15 mouse cellular contexts compared by ENCODE assay signal in the genomic region with DNA sequence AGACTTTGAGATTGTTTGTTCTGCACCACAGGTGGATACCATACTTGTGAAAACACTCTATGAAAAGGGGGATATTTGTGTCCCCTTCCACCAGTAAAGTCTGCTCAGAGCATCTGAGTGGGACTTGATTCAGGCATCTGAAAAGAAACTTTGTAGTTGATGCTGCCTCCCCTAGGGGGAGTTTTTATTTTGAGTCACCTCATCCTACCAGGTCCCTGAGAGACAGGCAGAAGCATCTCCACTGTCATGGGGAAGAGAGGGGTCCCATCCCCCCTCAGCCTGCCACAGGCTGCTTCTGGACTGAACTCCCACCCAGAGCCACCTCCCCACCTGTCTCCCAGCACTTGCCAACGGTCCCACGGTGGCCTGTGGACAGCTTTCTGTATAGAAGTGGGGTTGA. TPM values are rescaled to one million over a fixed set of nuclear protein-coding genes. Genes with fewer than 3 reads are reported as not detected.
DNase-seq lines count a peak whose midpoint lies in the region; ATAC-seq and TF ChIP-seq lines count a peak whose summit lies in the region.
"Had no signal": no experiment of that assay in that cellular context is flagged by ENCODE, and none has a peak within 500 bp of the region (broad histone marks: within the 10 kb centered on the region; RNA-seq: fewer than 3 reads in every experiment).

No protein-coding gene starts in this region.

- H3K9ac ChIP-seq in hindbrain, postnatal 0 days (replicated peaks; ENCODE audit: low read length): no peak overlapping the region
- no peak overlapping the region for H3K9ac ChIP-seq in hindbrain, embryonic 12.5 days
- no peak overlapping the region for H3K9ac ChIP-seq in midbrain, postnatal 0 days (replicated peaks; ENCODE audit: low read length, poor library complexity, severe bottlenecking)
- H3K9ac ChIP-seq in midbrain, embryonic 11.5 days (ENCODE audit: low read length): no peak overlapping the region
- H3K9ac ChIP-seq in forebrain, embryonic 11.5 days (ENCODE audit: low read length): no peak overlapping the region
- H3K9ac ChIP-seq: limb, embryonic 15.5 days had no signal

- DNase-seq in hindbrain, postnatal 0 days (ENCODE audit: low spot score): no peak
- DNase-seq in midbrain, postnatal 0 days (ENCODE audit: low spot score): no peak
- DNase-seq in midbrain, embryonic 11.5 days (ENCODE audit: low spot score, missing footprints): no peak
- DNase-seq in R1 (ENCODE audit: low read depth, low spot score): peak; percentile 35
- DNase-seq in thymus, postnatal 14 days: peak; percentile 67
- DNase-seq in forebrain, embryonic 11.5 days (ENCODE audit: low spot score): no peak
- no peak for DNase-seq in frontal cortex, postnatal 14 days (ENCODE audit: low spot score in 2 of 2)
- DNase-seq: heart, adult 18-20 months; heart, postnatal 14 days; kidney, postnatal 36 days; right cerebral cortex, adult 18-20 months had no signal

- no peaks in the 10 kb centered on the region for H3K27me3 ChIP-seq in hindbrain, postnatal 0 days (ENCODE audit: insufficient read depth, low read length)
- peaks cover 9% of the 10 kb centered on the region for H3K27me3 ChIP-seq in hindbrain, embryonic 12.5 days
- no peaks in the 10 kb centered on the region for H3K27me3 ChIP-seq in midbrain, postnatal 0 days (ENCODE audit: insufficient read depth, low read length)
- no peaks in the 10 kb centered on the region for H3K27me3 ChIP-seq in midbrain, embryonic 11.5 days (ENCODE audit: control insufficient read depth, insufficient read depth, low read length)
- no peaks in the 10 kb centered on the region; the same call in 1 of the 2 replicates for H3K27me3 ChIP-seq in forebrain, embryonic 11.5 days (ENCODE audit: control insufficient read depth, insufficient read depth, low read length)
- H3K27me3 ChIP-seq: limb, embryonic 15.5 days had no signal

- H3K36me3 ChIP-seq in hindbrain, postnatal 0 days (ENCODE audit: insufficient read depth, low read length): 0 out of 2 replicates have a peak, but pooled peaks cover 4% of the 10 kb centered on the region
- H3K36me3 ChIP-seq in hindbrain, embryonic 12.5 days: no peaks in the 10 kb centered on the region
- peaks cover 15% of the 10 kb centered on the region for H3K36me3 ChIP-seq in midbrain, postnatal 0 days (ENCODE audit: insufficient read depth, low read length)
- no peaks in the 10 kb centered on the region for H3K36me3 ChIP-seq in midbrain, embryonic 11.5 days (ENCODE audit: control insufficient read depth, insufficient read depth, low read length)
- no peaks in the 10 kb centered on the region for H3K36me3 ChIP-seq in forebrain, embryonic 11.5 days (ENCODE audit: control insufficient read depth, insufficient read depth, low read length)
- H3K36me3 ChIP-seq: limb, embryonic 15.5 days had no signal

- WGBS in hindbrain, postnatal 0 days: 57% methylated on average over 2 of the region's 2 CpGs
- WGBS in hindbrain, embryonic 12.5 days: 59% methylated on average over 2 of the region's 2 CpGs
- 65% methylated on average over 2 of the region's 2 CpGs for WGBS in midbrain, postnatal 0 days
- 66% methylated on average over 2 of the region's 2 CpGs for whole genome bisulfite sequencing in midbrain, embryonic 11.5 days
- 58% methylated on average over 2 of the region's 2 CpGs for WGBS in forebrain, embryonic 11.5 days

- peak; percentile 43; the same call in 1 of the 2 replicates for TF ChIP-seq CTCF in hindbrain, postnatal 0 days (IDR thresholded peaks at IDR 0.05; ENCODE audit: low read depth)
- TF ChIP-seq CTCF in midbrain, postnatal 0 days (IDR thresholded peaks at IDR 0.05): peak; percentile 47

- no peak overlapping the region for H3K27ac ChIP-seq in hindbrain, postnatal 0 days
- no peak overlapping the region for H3K27ac ChIP-seq in hindbrain, embryonic 12.5 days
- H3K27ac ChIP-seq in midbrain, postnatal 0 days (ENCODE audit: low read depth, low read length): no peak overlapping the region
- no peak overlapping the region for H3K27ac ChIP-seq in midbrain, embryonic 11.5 days (ENCODE audit: low read depth, low read length)
- no peak overlapping the region for H3K27ac ChIP-seq in forebrain, embryonic 11.5 days (ENCODE audit: low read depth, low read length)
- H3K27ac ChIP-seq: limb, embryonic 15.5 days; macrophage had no signal

- H3K4me2 ChIP-seq in hindbrain, postnatal 0 days (ENCODE audit: low read depth, low read length): no peak overlapping the region
- H3K4me2 ChIP-seq in hindbrain, embryonic 12.5 days (replicated peaks): no peak overlapping the region
- H3K4me2 ChIP-seq in midbrain, postnatal 0 days (ENCODE audit: low read depth, low read length, poor library complexity, severe bottlenecking): no peak overlapping the region
- no peak overlapping the region for H3K4me2 ChIP-seq in midbrain, embryonic 11.5 days
- H3K4me2 ChIP-seq in forebrain, embryonic 11.5 days (ENCODE audit: low read depth, low read length, severe bottlenecking): no peak overlapping the region
- H3K4me2 ChIP-seq: limb, embryonic 15.5 days had no signal

- ATAC-seq in hindbrain, postnatal 0 days: no peak
- ATAC-seq in hindbrain, embryonic 12.5 days (ENCODE audit: low FRiP score): no peak
- no peak for ATAC-seq in midbrain, postnatal 0 days (ENCODE audit: low FRiP score)
- no peak for ATAC-seq in midbrain, embryonic 11.5 days (ENCODE audit: low FRiP score)
- no peak for ATAC-seq in forebrain, embryonic 11.5 days (replicated peaks; ENCODE audit: low FRiP score)
- ATAC-seq: midbrain, embryonic 16.5 days had no signal

- H3K4me1 ChIP-seq in hindbrain, postnatal 0 days (ENCODE audit: insufficient read depth, low read length): peaks cover 3% of the 10 kb centered on the region; the same call in 1 of the 2 replicates
- no peaks in the 10 kb centered on the region for H3K4me1 ChIP-seq in hindbrain, embryonic 12.5 days
- H3K4me1 ChIP-seq in midbrain, postnatal 0 days (ENCODE audit: insufficient read depth, low read length): no peaks in the 10 kb centered on the region
- H3K4me1 ChIP-seq in midbrain, embryonic 11.5 days (ENCODE audit: control insufficient read depth, insufficient read depth, low read length): no peaks in the 10 kb centered on the region
- H3K4me1 ChIP-seq in forebrain, embryonic 11.5 days (replicated peaks; ENCODE audit: control insufficient read depth, insufficient read depth, low read length): no peaks in the 10 kb centered on the region

- no peak overlapping the region for H3K4me3 ChIP-seq in hindbrain, postnatal 0 days (ENCODE audit: low read length)
- no peak overlapping the region for H3K4me3 ChIP-seq in hindbrain, embryonic 12.5 days
- no peak overlapping the region for H3K4me3 ChIP-seq in midbrain, postnatal 0 days (ENCODE audit: low read depth, low read length)
- no peak overlapping the region for H3K4me3 ChIP-seq in midbrain, embryonic 11.5 days (ENCODE audit: low read depth, low read length)
- H3K4me3 ChIP-seq in forebrain, embryonic 11.5 days (ENCODE audit: low read depth, low read length): no peak overlapping the region
- H3K4me3 ChIP-seq: limb, embryonic 15.5 days had no signal

- H3K9me3 ChIP-seq in hindbrain, postnatal 0 days (ENCODE audit: low read length): no peaks in the 10 kb centered on the region
- H3K9me3 ChIP-seq in hindbrain, embryonic 12.5 days (replicated peaks): no peaks in the 10 kb centered on the region
- H3K9me3 ChIP-seq in midbrain, postnatal 0 days (ENCODE audit: low read length): no peaks in the 10 kb centered on the region
- no peaks in the 10 kb centered on the region for H3K9me3 ChIP-seq in midbrain, embryonic 11.5 days (ENCODE audit: control insufficient read depth, low read length)
- H3K9me3 ChIP-seq in forebrain, embryonic 11.5 days (ENCODE audit: control insufficient read depth, low read length): no peaks in the 10 kb centered on the region
- H3K9me3 ChIP-seq: limb, embryonic 15.5 days had no signal

RNA-seq across cellular contexts. Expression of a gene that starts 52.8 kb away (rescaled TPM):
- total RNA-seq in hindbrain, postnatal 0 days (2014; rRNA removed): 188 and 212 TPM in 2 replicates
- polyA plus RNA-seq in hindbrain, postnatal 0 days (2015; fragmentation: Nextera tagmentation; extraction: Ambion mirVana): 160 and 165 TPM in 2 replicates
- 16.5 and 17.3 TPM in 2 replicates for polyA plus RNA-seq in hindbrain, embryonic 12.5 days (2016; fragmentation: Nextera tagmentation; extraction: Ambion mirVana)
- 195 and 225 TPM in 2 replicates for total RNA-seq in midbrain, postnatal 0 days (2014; rRNA removed)
- 199 and 208 TPM in 2 replicates for polyA plus RNA-seq in midbrain, postnatal 0 days (2015; fragmentation: Nextera tagmentation; extraction: Ambion mirVana)
- polyA plus RNA-seq in midbrain, embryonic 11.5 days (2014; fragmentation: Nextera tagmentation; extraction: Ambion mirVana): 2.4 and 2.5 TPM in 2 replicates
- polyA plus RNA-seq in forebrain, embryonic 11.5 days (2014; fragmentation: Nextera tagmentation; extraction: Ambion mirVana): 1.0 and 1.8 TPM in 2 replicates

RNA-seq across cellular contexts. Expression of a gene that starts 57.9 kb away (rescaled TPM):
- 130 TPM in 2 replicates for total RNA-seq in hindbrain, postnatal 0 days (2014; rRNA removed)
- 72.3 and 81.7 TPM in 2 replicates for polyA plus RNA-seq in hindbrain, postnatal 0 days (2015; fragmentation: Nextera tagmentation; extraction: Ambion mirVana)
- 59.0 and 60.9 TPM in 2 replicates for polyA plus RNA-seq in hindbrain, embryonic 12.5 days (2016; fragmentation: Nextera tagmentation; extraction: Ambion mirVana)
- total RNA-seq in midbrain, postnatal 0 days (2014; rRNA removed): 148 and 151 TPM in 2 replicates
- polyA plus RNA-seq in midbrain, postnatal 0 days (2015; fragmentation: Nextera tagmentation; extraction: Ambion mirVana): 87.0 and 89.0 TPM in 2 replicates
- 27.2 and 29.4 TPM in 2 replicates for polyA plus RNA-seq in midbrain, embryonic 11.5 days (2014; fragmentation: Nextera tagmentation; extraction: Ambion mirVana)
- 25.5 and 27.2 TPM in 2 replicates for polyA plus RNA-seq in forebrain, embryonic 11.5 days (2014; fragmentation: Nextera tagmentation; extraction: Ambion mirVana)

Comparison
In these comparisons a context has a peak if more than half of its experiments do, and no peak if none do; other contexts are left out.
1. DNase-seq: peak in R1 (single experiment) and thymus, postnatal 14 days (single experiment); none in hindbrain, postnatal 0 days (single experiment), midbrain, postnatal 0 days (single experiment), midbrain, embryonic 11.5 days (single experiment), forebrain, embryonic 11.5 days (single experiment) and frontal cortex, postnatal 14 days (0 of 2).